Mouse (Mus musculus) layer of hippocampus, adult 2 months (tissue): Measurements from ENCODE around the gene Pou6f1. TPM values are rescaled to one million over a fixed set of nuclear protein-coding genes. Genes with fewer than 3 reads are reported as not detected.
"Not testable (repeated sequence)": the region's sequence is repeated elsewhere in the genome, so short reads cannot be mapped to it uniquely, and the experiment has no call there.

ENCODE experiments used
- DNase-seq, 2 experiments: peaks; one replicate each; pipeline ENCODE4 v3.0.0; 2022; ENCODE audit warnings: low spot score in 2 of 2
- H3K27ac ChIP-seq: fragments of 200-600 bp; 2 replicates; pipeline ENCODE4 v1.8.1; 2022
- H3K4me3 ChIP-seq: fragments of 200-600 bp; 2 replicates; pipeline ENCODE4 v1.8.1; 2022; ENCODE audit warnings: mild to moderate bottlenecking
- CTCF ChIP-seq: fragments of 200-600 bp; conservative IDR thresholded peaks from 2 replicates; pipeline ENCODE4 v1.8.1; 2022; ENCODE audit warnings: antibody characterized with exemption, mild to moderate bottlenecking, moderate library complexity
- total RNA-seq, 2 experiments: library from RNA; stranded (reverse); gene quantifications; 2 replicates each; pipeline ENCODE4 v1.2.3; 2021

Gene Pou6f1
- total RNA-seq, 2 experiments from 2014 or later: 106 to 107 TPM

GRCm38 (mm10) chr15:100614218-100614995 is 14.6 kb upstream of the Pou6f1 start:
- TF ChIP-seq CTCF: no peak

GRCm38 (mm10) chr15:100613584-100613983 is 13.8 kb upstream of the Pou6f1 start:
- Histone ChIP-seq H3K27ac (peak overlapping the region; percentile 92), H3K4me3 (peak overlapping the region; percentile 45)
- DNase-seq: peak; percentile 72 to 80
- TF ChIP-seq CTCF: peak; percentile 98

More at GRCm38 (mm10) chr15:100614218-100614995, 14.6 kb upstream of the Pou6f1 start:
- peak overlapping the region; percentile 92 for H3K27ac ChIP-seq
- no peak for DNase-seq
- H3K4me3 ChIP-seq: peak overlapping the region; percentile 92

- H3K27ac ChIP-seq: no peak overlapping the region
- H3K4me3 ChIP-seq: no peak overlapping the region
- TF ChIP-seq CTCF: peak; percentile 72
- DNase-seq: no peak
Observed at GRCm38 (mm10) chr15:100612432-100612831, 12.6 kb upstream of the Pou6f1 start.

GRCm38 (mm10) chr15:100611951-100612350 is 12.2 kb upstream of the Pou6f1 start:
- DNase-seq: no peak
- no peak overlapping the region for H3K4me3 ChIP-seq
- H3K27ac ChIP-seq: no peak overlapping the region
- no peak for TF ChIP-seq CTCF

- not testable (repeated sequence) for DNase-seq, H3K27ac ChIP-seq, H3K4me3 ChIP-seq
- peak; percentile 59 for TF ChIP-seq CTCF
Observed at GRCm38 (mm10) chr15:100606677-100607076, 6.9 kb upstream of the Pou6f1 start.

GRCm38 (mm10) chr15:100601669-100602068 is 1.9 kb upstream of the Pou6f1 start:
- no peak for TF ChIP-seq CTCF
- no peak for DNase-seq
- Histone ChIP-seq H3K27ac (no peak overlapping the region), H3K4me3 (no peak overlapping the region)

GRCm38 (mm10) chr15:100600696-100601272 is 1.0 kb upstream of the Pou6f1 start:
- no peak for TF ChIP-seq CTCF
- H3K4me3 ChIP-seq: peak overlapping the region; percentile 67; the same call in 1 of the 2 replicates
- DNase-seq: no peak
- peak overlapping the region; percentile 94; the same call in 1 of the 2 replicates for H3K27ac ChIP-seq

GRCm38 (mm10) chr15:100600047-100600695 is 387 bp upstream of the Pou6f1 start:
- peak overlapping the region; percentile 67 for H3K4me3 ChIP-seq
- peak; percentile 72 to 74 for DNase-seq
- peak overlapping the region; percentile 94 for H3K27ac ChIP-seq
- TF ChIP-seq CTCF: peak; percentile 78

- Histone ChIP-seq H3K4me3 (peak overlapping the region; percentile 67), H3K27ac (peak overlapping the region; percentile 94)
- no peak for TF ChIP-seq CTCF
- no peak for DNase-seq
Observed at GRCm38 (mm10) chr15:100598883-100599275, 905 bp downstream of the Pou6f1 start.

GRCm38 (mm10) chr15:100598287-100598882 is 1.4 kb downstream of the Pou6f1 start:
- no peak for TF ChIP-seq CTCF
- peak overlapping the region; percentile 94; the same call in 1 of the 2 replicates for H3K27ac ChIP-seq
- no peak for DNase-seq
- peak overlapping the region; percentile 67 for H3K4me3 ChIP-seq

- no peak for DNase-seq
- H3K4me3 ChIP-seq: no peak overlapping the region
- TF ChIP-seq CTCF: no peak
- H3K27ac ChIP-seq: no peak overlapping the region
Observed at GRCm38 (mm10) chr15:100592817-100593216, 7.0 kb downstream of the Pou6f1 start.

- TF ChIP-seq CTCF: no peak
- no peak overlapping the region for H3K4me3 ChIP-seq
- DNase-seq: no peak
Observed at GRCm38 (mm10) chr15:100590436-100590835, 9.3 kb downstream of the Pou6f1 start.

GRCm38 (mm10) chr15:100588297-100588696 is 11.5 kb downstream of the Pou6f1 start:
- no peak for DNase-seq
- Histone ChIP-seq H3K27ac (no peak overlapping the region), H3K4me3 (no peak overlapping the region)
- no peak for TF ChIP-seq CTCF

More at GRCm38 (mm10) chr15:100590436-100590835, 9.3 kb downstream of the Pou6f1 start:
- H3K27ac ChIP-seq: no peak overlapping the region
